Comparison of ENCODE assay signal across 8 mouse cellular contexts in the genomic region with DNA sequence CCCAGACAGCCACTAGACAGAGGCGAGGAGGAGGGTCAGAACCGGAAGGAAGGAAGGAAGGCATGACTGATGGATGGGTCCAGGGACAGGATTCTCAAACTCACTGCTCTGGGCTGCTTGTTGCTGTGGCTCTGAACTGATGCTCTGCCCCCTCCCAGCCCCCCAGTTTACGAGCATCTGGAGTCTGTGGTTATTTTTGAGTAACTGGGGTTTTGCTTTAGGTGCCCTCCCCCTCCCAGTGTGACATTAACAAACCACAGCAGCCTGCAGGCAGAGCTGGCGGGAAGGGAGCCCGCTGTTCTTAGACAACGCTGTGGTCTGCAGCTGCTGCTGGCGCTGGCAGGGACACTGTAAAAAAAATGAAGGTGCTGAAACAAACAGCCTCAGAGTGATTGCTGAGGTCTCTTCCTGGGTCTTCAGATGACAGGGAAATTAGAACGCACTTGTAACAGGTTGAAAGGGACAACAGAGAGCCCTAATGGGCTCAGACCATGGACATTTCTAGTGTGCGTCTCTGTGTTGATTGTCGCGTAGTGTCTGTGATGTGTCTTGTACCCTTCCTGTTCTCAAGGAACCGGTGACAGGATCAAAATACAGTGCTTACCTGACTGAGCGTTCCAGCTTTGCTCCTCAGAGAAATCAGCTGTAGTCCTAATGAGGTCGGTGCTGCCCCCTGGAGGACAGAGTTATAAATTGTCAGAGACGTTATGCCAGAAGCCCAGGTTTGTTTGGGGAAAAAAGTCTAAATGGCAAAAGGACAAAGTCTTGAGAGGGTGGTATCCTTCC. TPM values are rescaled to one million over a fixed set of nuclear protein-coding genes. Genes with fewer than 3 reads are reported as not detected.
DNase-seq lines count a peak whose midpoint lies in the region; ATAC-seq lines count a peak whose summit lies in the region.

No protein-coding gene starts in this region.

- WGBS in heart, embryonic 13.5 days: 5% methylated on average over 15 of the region's 15 CpGs
- WGBS in liver, embryonic 11.5 days: 4% methylated on average over 15 of the region's 15 CpGs
- 5% methylated on average over 15 of the region's 15 CpGs for WGBS in stomach, embryonic 15.5 days

- ATAC-seq in heart, embryonic 13.5 days (ENCODE audit: extremely low read depth, insufficient number of reproducible peaks, low FRiP score, low TSS enrichment): no peak
- ATAC-seq in liver, embryonic 11.5 days (replicated peaks; ENCODE audit: low FRiP score): peak; percentile 51
- no peak; the same call in 1 of the 2 replicates for ATAC-seq in stomach, embryonic 15.5 days (ENCODE audit: insufficient read depth, low FRiP score, low read depth)

- H3K36me3 ChIP-seq in erythroblast, embryonic 14.5 days (ENCODE audit: control insufficient read depth): no peaks in the 10 kb centered on the region
- no peaks in the 10 kb centered on the region for H3K36me3 ChIP-seq in heart, embryonic 13.5 days
- H3K36me3 ChIP-seq in liver, embryonic 11.5 days (ENCODE audit: control insufficient read depth, insufficient read depth, low read length): no peaks in the 10 kb centered on the region
- H3K36me3 ChIP-seq in stomach, embryonic 15.5 days: no peaks in the 10 kb centered on the region

- H3K27ac ChIP-seq in heart, embryonic 13.5 days (replicated peaks): peak overlapping the region; percentile 50; the same call in 1 of the 2 replicates
- peak overlapping the region; percentile 62 for H3K27ac ChIP-seq in liver, embryonic 11.5 days (ENCODE audit: low read depth, low read length)
- H3K27ac ChIP-seq in stomach, embryonic 15.5 days: no peak overlapping the region; the same call in 1 of the 2 replicates

- no peaks in the 10 kb centered on the region for H3K27me3 ChIP-seq in erythroblast, embryonic 14.5 days (ENCODE audit: control insufficient read depth)
- H3K27me3 ChIP-seq in heart, embryonic 13.5 days (replicated peaks): peaks cover 11% of the 10 kb centered on the region
- no peaks in the 10 kb centered on the region for H3K27me3 ChIP-seq in liver, embryonic 11.5 days (replicated peaks; ENCODE audit: control insufficient read depth, insufficient read depth, low read length)
- no peaks in the 10 kb centered on the region for H3K27me3 ChIP-seq in stomach, embryonic 15.5 days (replicated peaks)

- H3K4me2 ChIP-seq in heart, embryonic 13.5 days: peak overlapping the region; percentile 87
- peak overlapping the region; percentile 86 for H3K4me2 ChIP-seq in liver, embryonic 11.5 days
- peak overlapping the region; percentile 50 for H3K4me2 ChIP-seq in stomach, embryonic 15.5 days

- peak; percentile 84 to 90 for DNase-seq in CD8-positive naive resting alpha-beta T cell, adult 2 months (ENCODE audit: low read depth in 2 of 2, low spot score in 2 of 2)
- peak; percentile 45 for DNase-seq in brain, embryonic 18.5 days (ENCODE audit: low read depth, low spot score)
- DNase-seq in kidney, postnatal 10 days: peak; percentile 91
- peak; percentile 64 for DNase-seq in liver, embryonic 11.5 days (ENCODE audit: low spot score)
- DNase-seq in naive thymus-derived CD4-positive, alpha-beta T cell, adult 2 months (ENCODE audit: low read depth): peak; percentile 93

- peak overlapping the region; percentile 62 for H3K4me3 ChIP-seq in erythroblast, embryonic 14.5 days (replicated peaks)
- peak overlapping the region; percentile 47 for H3K4me3 ChIP-seq in heart, embryonic 13.5 days
- peak overlapping the region; percentile 45 for H3K4me3 ChIP-seq in liver, embryonic 11.5 days (ENCODE audit: low read depth, low read length)
- H3K4me3 ChIP-seq in stomach, embryonic 15.5 days (replicated peaks): peak overlapping the region; percentile 11

- H3K9me3 ChIP-seq in erythroblast, embryonic 14.5 days (ENCODE audit: control insufficient read depth, low read length): no peaks in the 10 kb centered on the region
- no peaks in the 10 kb centered on the region for H3K9me3 ChIP-seq in heart, embryonic 13.5 days
- H3K9me3 ChIP-seq in liver, embryonic 11.5 days (ENCODE audit: control insufficient read depth, low read length): no peaks in the 10 kb centered on the region
- no peaks in the 10 kb centered on the region for H3K9me3 ChIP-seq in stomach, embryonic 15.5 days

- peak overlapping the region; percentile 70 for H3K9ac ChIP-seq in heart, embryonic 13.5 days
- H3K9ac ChIP-seq in liver, embryonic 11.5 days (ENCODE audit: low read depth, low read length): peak overlapping the region; percentile 49
- H3K9ac ChIP-seq in stomach, embryonic 15.5 days: no peak overlapping the region; the same call in 1 of the 2 replicates

- peaks cover 45% of the 10 kb centered on the region for H3K4me1 ChIP-seq in erythroblast, embryonic 14.5 days (ENCODE audit: control insufficient read depth)
- H3K4me1 ChIP-seq in heart, embryonic 13.5 days: peaks cover 15% of the 10 kb centered on the region
- H3K4me1 ChIP-seq in liver, embryonic 11.5 days (replicated peaks; ENCODE audit: control insufficient read depth, insufficient read depth, low read length): peaks cover 27% of the 10 kb centered on the region
- H3K4me1 ChIP-seq in stomach, embryonic 15.5 days: peaks cover 12% of the 10 kb centered on the region; the same call in 1 of the 2 replicates

RNA-seq across cellular contexts. Expression of gene Cracr2a, which starts 21.4 kb away (rescaled TPM):
- 0.01 and 0.06 TPM in 2 replicates for polyA plus RNA-seq in erythroblast, embryonic 14.5 days (2012)
- polyA plus RNA-seq in heart, embryonic 13.5 days (2015; fragmentation: Nextera tagmentation; extraction: Ambion mirVana): 1.2 and 1.3 TPM in 2 replicates
- 1.8 TPM in 2 replicates for polyA plus RNA-seq in liver, embryonic 11.5 days (2014; fragmentation: Nextera tagmentation; extraction: Ambion mirVana)
- 2.4 and 2.8 TPM in 2 replicates for polyA plus RNA-seq in stomach, embryonic 15.5 days (2015; fragmentation: Nextera tagmentation; extraction: Ambion mirVana)

Comparison
In these comparisons a context has a peak if more than half of its experiments do, and no peak if none do; other contexts are left out.
1. H3K4me3 ChIP-seq: peak in every context shown above with its lines; median percentile 62 in erythroblast, embryonic 14.5 days; 47 in heart, embryonic 13.5 days; 45 in liver, embryonic 11.5 days; 11 in stomach, embryonic 15.5 days.